Mouse (Mus musculus) forebrain, embryonic 12.5 days (tissue): ENCODE measurements around the gene Plekhg6. TPM values are rescaled to one million over a fixed set of nuclear protein-coding genes. Genes with fewer than 3 reads are reported as not detected.

Experiments
- ATAC-seq: fragments of 200-750 bp; cut with Nextera tagmentation; 2 replicates; pipeline ENCODE4 v1.8.0; 2017; ENCODE audit warnings: moderate TSS enrichment; ENCODE audit not compliant: low FRiP score
- H3K27ac ChIP-seq: fragments of 300-500 bp; sonication (generic); 2 replicates; pipeline ENCODE4 v1.5.1; 2016; ENCODE audit warnings: mild to moderate bottlenecking
- H3K27me3 ChIP-seq: fragments of 300-500 bp; sonication (generic); 2 replicates; pipeline ENCODE4 v1.6.1; 2016; ENCODE audit warnings: mild to moderate bottlenecking
- H3K36me3 ChIP-seq: fragments of 300-500 bp; sonication (generic); replicated peaks from 2 replicates; pipeline ENCODE4 v1.6.1; 2016; ENCODE audit warnings: mild to moderate bottlenecking
- H3K4me1 ChIP-seq: fragments of 300-500 bp; sonication (generic); 2 replicates; pipeline ENCODE4 v1.6.1; 2016
- H3K4me2 ChIP-seq: fragments of 300-500 bp; sonication (generic); 2 replicates; pipeline ENCODE4 v1.6.1; 2016; ENCODE audit warnings: mild to moderate bottlenecking, moderate library complexity
- H3K4me3 ChIP-seq: fragments of 300-500 bp; sonication (generic); replicated peaks from 2 replicates; pipeline ENCODE4 v1.5.1; 2016; ENCODE audit warnings: mild to moderate bottlenecking
- H3K9ac ChIP-seq: fragments of 300-500 bp; sonication (generic); 2 replicates; pipeline ENCODE4 v1.6.1; 2016; ENCODE audit warnings: mild to moderate bottlenecking
- H3K9me3 ChIP-seq: fragments of 300-500 bp; sonication (generic); 2 replicates; pipeline ENCODE4 v1.6.1; 2016
- WGBS: fragments of 180-500 bp; shearing (Covaris S2); methylation state at CpG from one replicate; pipeline ENCODE4 v1.1.7; 2016; 5-methylcytosine and 5-hydroxymethylcytosine counted together
- polyA plus RNA-seq: library from polyadenylated mRNA; unstranded; fragments of >200 nt; fragmentation: Nextera tagmentation; extraction: Ambion mirVana; gene quantifications from 2 replicates; pipeline ENCODE4 v1.2.1, GENCODE M21; 2016

Plekhg6 gene
- polyA plus RNA-seq, 1 experiment from 2014 or later, result 0.05 TPM

- Histone ChIP-seq H3K4me1 (no peaks in the 10 kb centered on the region), H3K4me2 (no peak overlapping the region), H3K27me3 (no peaks in the 10 kb centered on the region), H3K9me3 (no peaks in the 10 kb centered on the region), H3K27ac (no peak overlapping the region), H3K9ac (no peak overlapping the region), H3K36me3 (no peaks in the 10 kb centered on the region), H3K4me3 (no peak overlapping the region)
- 77% methylated on average over 9 of the region's 9 CpGs for WGBS
- ATAC-seq, result no peak
Measured at GRCm38 (mm10) chr6:125413326-125413725, 32.7 kb upstream of the Plekhg6 start.

- Histone ChIP-seq H3K27me3 (no peaks in the 10 kb centered on the region), H3K27ac (no peak overlapping the region), H3K9ac (no peak overlapping the region), H3K9me3 (no peaks in the 10 kb centered on the region), H3K4me2 (no peak overlapping the region), H3K4me3 (no peak overlapping the region), H3K36me3 (no peaks in the 10 kb centered on the region), H3K4me1 (no peaks in the 10 kb centered on the region)
- WGBS, result 94% methylated on average over 6 of the region's 6 CpGs
- ATAC-seq, result no peak
Measured at GRCm38 (mm10) chr6:125411661-125412060, 31.1 kb upstream of the Plekhg6 start.

- Histone ChIP-seq H3K27ac (no peak overlapping the region), H3K4me1 (no peaks in the 10 kb centered on the region), H3K9me3 (no peaks in the 10 kb centered on the region), H3K4me3 (no peak overlapping the region), H3K36me3 (no peaks in the 10 kb centered on the region), H3K9ac (no peak overlapping the region), H3K4me2 (no peak overlapping the region), H3K27me3 (no peaks in the 10 kb centered on the region)
- WGBS, result 66% methylated on average over 8 of the region's 8 CpGs
- ATAC-seq, result no peak
Measured at GRCm38 (mm10) chr6:125410995-125411547, 30.5 kb upstream of the Plekhg6 start.

GRCm38 (mm10) chr6:125410551-125410950 is 30.0 kb upstream of the Plekhg6 start:
- H3K27me3 ChIP-seq, result no peaks in the 10 kb centered on the region
- 81% methylated on average over 11 of the region's 11 CpGs for WGBS
- no peaks in the 10 kb centered on the region for H3K4me1 ChIP-seq

GRCm38 (mm10) chr6:125407657-125408056 is 27.1 kb upstream of the Plekhg6 start:
- Histone ChIP-seq H3K27me3 (no peaks in the 10 kb centered on the region), H3K27ac (no peak overlapping the region), H3K4me1 (no peaks in the 10 kb centered on the region), H3K36me3 (no peaks in the 10 kb centered on the region), H3K9ac (no peak overlapping the region), H3K4me2 (no peak overlapping the region), H3K9me3 (no peaks in the 10 kb centered on the region), H3K4me3 (no peak overlapping the region)
- no peak for ATAC-seq
- 93% methylated on average over 10 of the region's 10 CpGs for WGBS

More at GRCm38 (mm10) chr6:125410551-125410950, 30.0 kb upstream of the Plekhg6 start:
- Histone ChIP-seq H3K36me3 (no peaks in the 10 kb centered on the region), H3K4me3 (no peak overlapping the region), H3K9me3 (no peaks in the 10 kb centered on the region), H3K4me2 (no peak overlapping the region), H3K9ac (no peak overlapping the region), H3K27ac (no peak overlapping the region)
- no peak for ATAC-seq

- Histone ChIP-seq H3K4me1 (no peaks in the 10 kb centered on the region), H3K36me3 (no peaks in the 10 kb centered on the region), H3K4me3 (no peak overlapping the region), H3K4me2 (no peak overlapping the region), H3K27me3 (no peaks in the 10 kb centered on the region), H3K9me3 (no peaks in the 10 kb centered on the region), H3K9ac (no peak overlapping the region), H3K27ac (no peak overlapping the region)
- WGBS, result 81% methylated on average over 7 of the region's 7 CpGs
- ATAC-seq, result no peak
Measured at GRCm38 (mm10) chr6:125407224-125407623, 26.6 kb upstream of the Plekhg6 start.

GRCm38 (mm10) chr6:125405461-125406382 is 25.1 kb upstream of the Plekhg6 start:
- Histone ChIP-seq H3K9me3 (no peaks in the 10 kb centered on the region), H3K27me3 (no peaks in the 10 kb centered on the region), H3K27ac (no peak overlapping the region), H3K9ac (no peak overlapping the region), H3K4me1 (no peaks in the 10 kb centered on the region), H3K36me3 (no peaks in the 10 kb centered on the region), H3K4me2 (no peak overlapping the region), H3K4me3 (no peak overlapping the region)
- 59% methylated on average over 14 of the region's 14 CpGs for WGBS
- no peak for ATAC-seq

GRCm38 (mm10) chr6:125389853-125390252 is 9.3 kb upstream of the Plekhg6 start:
- no peak overlapping the region for H3K27ac ChIP-seq
- no peak overlapping the region for H3K9ac ChIP-seq
- ATAC-seq, result no peak
- no peaks in the 10 kb centered on the region for H3K4me1 ChIP-seq
- H3K36me3 ChIP-seq, result no peaks in the 10 kb centered on the region
- H3K4me3 ChIP-seq, result no peak overlapping the region
- H3K4me2 ChIP-seq, result no peak overlapping the region
- no peaks in the 10 kb centered on the region for H3K9me3 ChIP-seq
- WGBS, result 86% methylated on average over 5 of the region's 5 CpGs
- no peaks in the 10 kb centered on the region for H3K27me3 ChIP-seq

- H3K4me3 ChIP-seq, result no peak overlapping the region
- no peaks in the 10 kb centered on the region for H3K9me3 ChIP-seq
- no peak for ATAC-seq
- peaks cover 23% of the 10 kb centered on the region for H3K27me3 ChIP-seq
- no peak overlapping the region for H3K9ac ChIP-seq
- no peak overlapping the region for H3K27ac ChIP-seq
- no peak overlapping the region for H3K4me2 ChIP-seq
- 81% methylated on average over 6 of the region's 6 CpGs for WGBS
- no peaks in the 10 kb centered on the region for H3K4me1 ChIP-seq
- H3K36me3 ChIP-seq, result no peaks in the 10 kb centered on the region
Measured at GRCm38 (mm10) chr6:125386080-125386479, 5.5 kb upstream of the Plekhg6 start.

- 68% methylated on average over 11 of the region's 11 CpGs for WGBS
Measured at GRCm38 (mm10) chr6:125385066-125385974, 4.7 kb upstream of the Plekhg6 start.

GRCm38 (mm10) chr6:125382024-125382423 is 1.4 kb upstream of the Plekhg6 start:
- no peaks in the 10 kb centered on the region for H3K36me3 ChIP-seq
- H3K4me2 ChIP-seq, result no peak overlapping the region
- H3K9ac ChIP-seq, result no peak overlapping the region
- ATAC-seq, result no peak
- H3K4me1 ChIP-seq, result peaks cover 26% of the 10 kb centered on the region
- H3K27me3 ChIP-seq, result peaks cover 64% of the 10 kb centered on the region
- 66% methylated on average over 2 of the region's 2 CpGs for WGBS
- H3K27ac ChIP-seq, result no peak overlapping the region
- no peak overlapping the region for H3K4me3 ChIP-seq
- no peaks in the 10 kb centered on the region for H3K9me3 ChIP-seq

More at GRCm38 (mm10) chr6:125385066-125385974, 4.7 kb upstream of the Plekhg6 start:
- Histone ChIP-seq H3K27ac (no peak overlapping the region), H3K9me3 (no peaks in the 10 kb centered on the region), H3K4me2 (no peak overlapping the region), H3K27me3 (peaks cover 31% of the 10 kb centered on the region), H3K4me3 (no peak overlapping the region), H3K36me3 (no peaks in the 10 kb centered on the region), H3K4me1 (peaks cover 2% of the 10 kb centered on the region), H3K9ac (no peak overlapping the region)
- ATAC-seq, result no peak

- H3K4me2 ChIP-seq, result peak overlapping the region; percentile 57
- H3K27me3 ChIP-seq, result peaks cover 77% of the 10 kb centered on the region
- no peaks in the 10 kb centered on the region for H3K36me3 ChIP-seq
- ATAC-seq, result no peak
- no peaks in the 10 kb centered on the region for H3K9me3 ChIP-seq
- H3K27ac ChIP-seq, result no peak overlapping the region
- WGBS, result 3% methylated on average over 9 of the region's 9 CpGs
- H3K4me1 ChIP-seq, result peaks cover 26% of the 10 kb centered on the region
- no peak overlapping the region for H3K9ac ChIP-seq
- peak overlapping the region; percentile 34 for H3K4me3 ChIP-seq
Measured at GRCm38 (mm10) chr6:125379781-125380180, 812 bp downstream of the Plekhg6 start.
